Mouse (Mus musculus) midbrain, embryonic 16.5 days (tissue): ENCODE data around the gene Scn1a. TPM values are rescaled to one million over a fixed set of nuclear protein-coding genes. Genes with fewer than 3 reads are reported as not detected.
A peak's percentile ranks its signal among the peaks of the same experiment; 100 is the strongest.

Experiments
- ATAC-seq: fragments of 200-750 bp; cut with Nextera tagmentation; 2 replicates; pipeline ENCODE4 v1.8.0; 2017; ENCODE audit warnings: moderate TSS enrichment
- H3K27ac ChIP-seq: fragments of 300-500 bp; sonication (generic); 2 replicates; pipeline ENCODE4 v1.5.1; 2014; ENCODE audit warnings: mild to moderate bottlenecking, low read length, mixed read lengths
- H3K27me3 ChIP-seq: fragments of 300-500 bp; sonication (generic); 2 replicates; pipeline ENCODE4 v1.6.1; 2014; ENCODE audit warnings: low read depth, low read length, mixed read lengths; ENCODE audit not compliant: control insufficient read depth, insufficient read depth
- H3K36me3 ChIP-seq: fragments of 300-500 bp; sonication (generic); 2 replicates; pipeline ENCODE4 v1.6.1; 2014; ENCODE audit warnings: mild to moderate bottlenecking, low read length, moderate library complexity, mixed read lengths; ENCODE audit not compliant: control insufficient read depth, insufficient read depth
- H3K4me1 ChIP-seq: fragments of 300-500 bp; sonication (generic); 2 replicates; pipeline ENCODE4 v1.6.1; 2014; ENCODE audit warnings: mild to moderate bottlenecking, low read length, mixed read lengths; ENCODE audit not compliant: control insufficient read depth, insufficient read depth
- H3K4me2 ChIP-seq: fragments of 300-500 bp; sonication (generic); 2 replicates; pipeline ENCODE4 v1.6.1; 2014; ENCODE audit warnings: mild to moderate bottlenecking, low read length, mixed read lengths
- H3K4me3 ChIP-seq: fragments of 300-500 bp; sonication (generic); 2 replicates; pipeline ENCODE4 v1.5.1; 2014; ENCODE audit warnings: low read depth, mild to moderate bottlenecking, low read length, moderate library complexity, mixed read lengths
- H3K9ac ChIP-seq: fragments of 300-500 bp; sonication (generic); 2 replicates; pipeline ENCODE4 v1.6.1; 2014; ENCODE audit warnings: low read depth, low read length, mixed read lengths
- H3K9me3 ChIP-seq: fragments of 300-500 bp; sonication (generic); replicated peaks from 2 replicates; pipeline ENCODE4 v1.6.1; 2014; ENCODE audit warnings: mild to moderate bottlenecking, low read length, mixed read lengths; ENCODE audit not compliant: control insufficient read depth, poor library complexity, severe bottlenecking
- WGBS: fragments of 180-500 bp; shearing (Covaris S2); extraction: QIAGEN DNeasy Blood & Tissue Kit; methylation state at CpG from one replicate; pipeline ENCODE4 v1.1.7; 2014; 5-methylcytosine and 5-hydroxymethylcytosine counted together
- polyA plus RNA-seq: library from polyadenylated mRNA; unstranded; fragments of >200 nt; fragmentation: Nextera tagmentation; extraction: Ambion mirVana; gene quantifications from 2 replicates; pipeline ENCODE4 v1.2.1, GENCODE M21; 2015

Scn1a gene
- polyA plus RNA-seq, 1 experiment from 2014 or later, result 23.3 TPM

- Histone ChIP-seq H3K27me3 (no peaks in the 10 kb centered on the region), H3K27ac (no peak overlapping the region), H3K9me3 (no peaks in the 10 kb centered on the region), H3K4me1 (no peaks in the 10 kb centered on the region), H3K4me3 (no peak overlapping the region), H3K36me3 (no peaks in the 10 kb centered on the region), H3K9ac (no peak overlapping the region), H3K4me2 (no peak overlapping the region)
- 83% methylated on average over 6 of the region's 6 CpGs for WGBS
- no peak for ATAC-seq
Measured at GRCm38 (mm10) chr2:66336396-66336795, 104.2 kb downstream of the Scn1a start.

- H3K27ac ChIP-seq, result no peak overlapping the region
- no peaks in the 10 kb centered on the region for H3K9me3 ChIP-seq
- H3K27me3 ChIP-seq, result no peaks in the 10 kb centered on the region
- no peak overlapping the region for H3K9ac ChIP-seq
- no peaks in the 10 kb centered on the region for H3K4me1 ChIP-seq
- H3K4me3 ChIP-seq, result no peak overlapping the region
- WGBS, result 93% methylated on average over 3 of the region's 3 CpGs
- no peak for ATAC-seq
- no peak overlapping the region for H3K4me2 ChIP-seq
- H3K36me3 ChIP-seq, result peaks cover 12% of the 10 kb centered on the region
Measured at GRCm38 (mm10) chr2:66272551-66272950, 168.1 kb downstream of the Scn1a start.

GRCm38 (mm10) chr2:66256220-66257131, 184.2 kb downstream of the Scn1a start, which contains the start of gene Ttc21b:
Gene Ttc21b (minus strand): TSS chr2:66256617.
- ATAC-seq, result peak; percentile 99
- Histone ChIP-seq H3K9me3 (no peaks in the 10 kb centered on the region), H3K4me2 (peak within 1 kb of the TSS; percentile 65), H3K36me3 (peaks cover 7% of the 10 kb centered on the region; the same call in 1 of the 2 replicates), H3K4me1 (peaks cover 9% of the 10 kb centered on the region; the same call in 1 of the 2 replicates), H3K27ac (peak within 1 kb of the TSS; percentile 94), H3K9ac (peak within 1 kb of the TSS; percentile 90), H3K4me3 (peak within 1 kb of the TSS; percentile 89), H3K27me3 (no peaks in the 10 kb centered on the region)
- under 1% methylated on average over 54 of the region's 56 CpGs for WGBS

GRCm38 (mm10) chr2:66244013-66244412, 196.6 kb downstream of the Scn1a start:
- H3K27me3 ChIP-seq, result no peaks in the 10 kb centered on the region
- H3K9me3 ChIP-seq, result no peaks in the 10 kb centered on the region
- no peak overlapping the region for H3K4me3 ChIP-seq
- no peak for ATAC-seq
- H3K9ac ChIP-seq, result no peak overlapping the region
- no peak overlapping the region for H3K27ac ChIP-seq
- WGBS, result 82% methylated on average over 1 of the region's 1 CpGs
- peaks cover 24% of the 10 kb centered on the region for H3K36me3 ChIP-seq
- H3K4me2 ChIP-seq, result no peak overlapping the region
- H3K4me1 ChIP-seq, result no peaks in the 10 kb centered on the region

GRCm38 (mm10) chr2:66240334-66240733, 200.3 kb downstream of the Scn1a start:
- WGBS, result 88% methylated on average over 1 of the region's 1 CpGs
- ATAC-seq, result no peak
- H3K4me2 ChIP-seq, result no peak overlapping the region
- no peaks in the 10 kb centered on the region for H3K9me3 ChIP-seq
- H3K27ac ChIP-seq, result no peak overlapping the region
- peaks cover 15% of the 10 kb centered on the region for H3K36me3 ChIP-seq
- H3K4me3 ChIP-seq, result no peak overlapping the region
- no peaks in the 10 kb centered on the region for H3K4me1 ChIP-seq
- H3K27me3 ChIP-seq, result no peaks in the 10 kb centered on the region
- no peak overlapping the region for H3K9ac ChIP-seq

- H3K27ac ChIP-seq, result no peak overlapping the region
- 90% methylated on average over 5 of the region's 5 CpGs for WGBS
- peaks cover 17% of the 10 kb centered on the region for H3K36me3 ChIP-seq
- H3K4me2 ChIP-seq, result no peak overlapping the region
- no peak for ATAC-seq
- no peak overlapping the region for H3K4me3 ChIP-seq
- H3K4me1 ChIP-seq, result no peaks in the 10 kb centered on the region
- no peaks in the 10 kb centered on the region for H3K9me3 ChIP-seq
- H3K9ac ChIP-seq, result no peak overlapping the region
- no peaks in the 10 kb centered on the region for H3K27me3 ChIP-seq
Measured at GRCm38 (mm10) chr2:66238886-66239285, 201.8 kb downstream of the Scn1a start.

- H3K36me3 ChIP-seq, result peaks cover 7% of the 10 kb centered on the region
Measured at GRCm38 (mm10) chr2:66220954-66221353, 219.7 kb downstream of the Scn1a start.

More at GRCm38 (mm10) chr2:66220954-66221353, 219.7 kb downstream of the Scn1a start:
- H3K27me3 ChIP-seq, result no peaks in the 10 kb centered on the region
- no peak overlapping the region for H3K9ac ChIP-seq
- no peak overlapping the region for H3K4me3 ChIP-seq
- no peaks in the 10 kb centered on the region for H3K9me3 ChIP-seq
- no peak overlapping the region for H3K27ac ChIP-seq
- no peak overlapping the region for H3K4me2 ChIP-seq
- WGBS, result 95% methylated on average over 7 of the region's 7 CpGs
- no peaks in the 10 kb centered on the region for H3K4me1 ChIP-seq
- no peak for ATAC-seq

Other genes starting within 250 kb of the Scn1a start
- gene Ttc21b, start 184.2 kb downstream of the Scn1a start, polyA plus RNA-seq, result 11.8 and 14.0 TPM in 2 replicates
- gene Scn9a, start 194.1 kb upstream of the Scn1a start, polyA plus RNA-seq, result 15.3 and 16.5 TPM in 2 replicates